Mouse (Mus musculus) layer of hippocampus, postnatal 25 days (tissue): Measurements from ENCODE around the gene Ankrd34b. TPM values are rescaled to one million over a fixed set of nuclear protein-coding genes. Genes with fewer than 3 reads are reported as not detected.
A peak's percentile ranks its signal among the peaks of the same experiment; 100 is the strongest.

ENCODE experiments used
- DNase-seq, 2 experiments: peaks; one replicate each; pipeline ENCODE4 v3.0.0; 2022; ENCODE audit warnings: mixed read lengths in 2 of 2, low spot score in 1 of 2; ENCODE audit errors: extremely low spot score in 1 of 2
- total RNA-seq, 2 experiments: library from RNA; stranded (reverse); gene quantifications; 2 replicates each; pipeline ENCODE4 v1.2.3; 2021

Ankrd34b gene
- 10 to 100 TPM; 13.7 to 14.2 TPM for total RNA-seq

- peak; percentile 30 to 31 for DNase-seq
These were observed at the start of gene Ankrd34b for GRCm38 (mm10) chr13:92425758-92426264. TSS of gene Ankrd34b (plus strand) at chr13:92425896.

GRCm38 (mm10) chr13:92387367-92387766, 38.3 kb upstream of the Ankrd34b start:
- DNase-seq, result no peak

GRCm38 (mm10) chr13:92393047-92393661, 32.5 kb upstream of the Ankrd34b start:
- no peak for DNase-seq

GRCm38 (mm10) chr13:92398491-92399384, 27.0 kb upstream of the Ankrd34b start:
- no peak for DNase-seq

GRCm38 (mm10) chr13:92402063-92402462, 23.6 kb upstream of the Ankrd34b start:
- no peak for DNase-seq

GRCm38 (mm10) chr13:92403496-92403895, 22.2 kb upstream of the Ankrd34b start:
- DNase-seq, result no peak

- DNase-seq, result no peak
These were observed 15.2 kb upstream of the Ankrd34b start for GRCm38 (mm10) chr13:92410486-92410885.

GRCm38 (mm10) chr13:92419630-92420029, 6.1 kb upstream of the Ankrd34b start:
- DNase-seq, result no peak

- no peak for DNase-seq
These were observed 2.0 kb upstream of the Ankrd34b start for GRCm38 (mm10) chr13:92423711-92424110.

- DNase-seq, result peak; percentile 13 to 24
These were observed 777 bp downstream of the Ankrd34b start for GRCm38 (mm10) chr13:92426294-92427051.

- no peak for DNase-seq
These were observed 1.7 kb downstream of the Ankrd34b start for GRCm38 (mm10) chr13:92427351-92427855.

GRCm38 (mm10) chr13:92438656-92439055, 13.0 kb downstream of the Ankrd34b start:
- DNase-seq, result no peak

GRCm38 (mm10) chr13:92440286-92440685, 14.6 kb downstream of the Ankrd34b start:
- no peak for DNase-seq

- no peak for DNase-seq
These were observed 21.2 kb downstream of the Ankrd34b start for GRCm38 (mm10) chr13:92446872-92447271.

GRCm38 (mm10) chr13:92464698-92465097, 39.0 kb downstream of the Ankrd34b start:
- no peak for DNase-seq

GRCm38 (mm10) chr13:92467891-92468290, 42.2 kb downstream of the Ankrd34b start:
- DNase-seq, result no peak

GRCm38 (mm10) chr13:92469381-92469780, 43.7 kb downstream of the Ankrd34b start:
- no peak for DNase-seq

- no peak for DNase-seq
These were observed 44.5 kb downstream of the Ankrd34b start for GRCm38 (mm10) chr13:92470151-92470550.

GRCm38 (mm10) chr13:92483348-92483747, 57.7 kb downstream of the Ankrd34b start:
- DNase-seq, result peak in 1 of 2 experiments; percentile 35

GRCm38 (mm10) chr13:92483852-92484463, 58.3 kb downstream of the Ankrd34b start, which contains the start of gene Fam151b:
TSS of gene Fam151b (minus strand) at chr13:92484015.
- DNase-seq, result peak; percentile 79 to 82
